Mouse (Mus musculus) heart, embryonic 12.5 days (tissue): ENCODE measurements at regions not wholly inside any gene's neighbourhood (a gene's known extent, or its start where the extent isn't known, plus 50 kb on each side); places are given as distances from the start of the nearest gene placed in this dataset.
A peak's percentile ranks its signal among the peaks of the same experiment; 100 is the strongest.

ENCODE experiments used
- ATAC-seq: fragments of 200-750 bp; cut with Nextera tagmentation; 2 replicates; pipeline ENCODE4 v1.8.0; 2017; ENCODE audit warnings: moderate TSS enrichment, moderate library complexity; ENCODE audit not compliant: insufficient number of reproducible peaks, low FRiP score
- H3K27ac ChIP-seq: fragments of 300-500 bp; sonication (generic); 2 replicates; pipeline ENCODE4 v1.5.1; 2016; ENCODE audit warnings: mild to moderate bottlenecking, moderate library complexity; ENCODE audit not compliant: poor library complexity, severe bottlenecking
- H3K27me3 ChIP-seq: fragments of 300-500 bp; sonication (generic); replicated peaks from 2 replicates; pipeline ENCODE4 v1.6.1; 2016; ENCODE audit warnings: mild to moderate bottlenecking, moderate library complexity
- H3K36me3 ChIP-seq: fragments of 300-500 bp; sonication (generic); 2 replicates; pipeline ENCODE4 v1.6.1; 2016; ENCODE audit warnings: mild to moderate bottlenecking, moderate library complexity
- H3K4me1 ChIP-seq: fragments of 300-500 bp; sonication (generic); replicated peaks from 2 replicates; pipeline ENCODE4 v1.6.1; 2016; ENCODE audit warnings: mild to moderate bottlenecking
- H3K4me2 ChIP-seq: fragments of 300-500 bp; sonication (generic); 2 replicates; pipeline ENCODE4 v1.6.1; 2016; ENCODE audit warnings: mild to moderate bottlenecking, moderate library complexity
- H3K4me3 ChIP-seq: fragments of 300-500 bp; sonication (generic); 2 replicates; pipeline ENCODE4 v1.5.1; 2016; ENCODE audit warnings: mild to moderate bottlenecking
- H3K9ac ChIP-seq: fragments of 300-500 bp; sonication (generic); 2 replicates; pipeline ENCODE4 v1.6.1; 2016; ENCODE audit warnings: mild to moderate bottlenecking, moderate library complexity
- H3K9me3 ChIP-seq: fragments of 300-500 bp; sonication (generic); replicated peaks from 2 replicates; pipeline ENCODE4 v1.6.1; 2016; ENCODE audit warnings: mild to moderate bottlenecking, moderate library complexity
- WGBS: fragments of 180-500 bp; shearing (Covaris S2); methylation state at CpG from one replicate; pipeline ENCODE4 v1.1.7; 2016; 5-methylcytosine and 5-hydroxymethylcytosine counted together

- Histone ChIP-seq H3K36me3 (no peaks in the 10 kb centered on the region), H3K4me1 (no peaks in the 10 kb centered on the region), H3K27ac (no peak overlapping the region), H3K4me2 (peak overlapping the region; percentile 64), H3K9me3 (no peaks in the 10 kb centered on the region), H3K4me3 (peak overlapping the region; percentile 35), H3K9ac (no peak overlapping the region), H3K27me3 (peaks cover 96% of the 10 kb centered on the region)
- ATAC-seq, result peak; percentile 69
- WGBS, result under 1% methylated on average over 46 of the region's 46 CpGs
These were observed 64.6 kb downstream of the Smug1 start for GRCm38 (mm10) chr15:103102068-103102840.

GRCm38 (mm10) chr15:103100121-103100520, 66.8 kb downstream of the Smug1 start:
- WGBS, result 62% methylated on average over 4 of the region's 4 CpGs
- Histone ChIP-seq H3K4me2 (no peak overlapping the region), H3K27ac (no peak overlapping the region), H3K9me3 (no peaks in the 10 kb centered on the region), H3K4me1 (no peaks in the 10 kb centered on the region), H3K27me3 (peaks cover 96% of the 10 kb centered on the region), H3K9ac (no peak overlapping the region), H3K36me3 (no peaks in the 10 kb centered on the region), H3K4me3 (no peak overlapping the region)
- no peak for ATAC-seq

- WGBS, result 52% methylated on average over 7 of the region's 7 CpGs
These were observed 72.4 kb downstream of the Smug1 start for GRCm38 (mm10) chr15:103094457-103094856.

GRCm38 (mm10) chr15:103093655-103094054, 73.2 kb downstream of the Smug1 start:
- ATAC-seq, result no peak
- H3K4me2 ChIP-seq, result no peak overlapping the region

More at GRCm38 (mm10) chr15:103094457-103094856, 72.4 kb downstream of the Smug1 start:
- no peaks in the 10 kb centered on the region for H3K36me3 ChIP-seq
- no peak overlapping the region for H3K27ac ChIP-seq
- H3K4me3 ChIP-seq, result no peak overlapping the region
- ATAC-seq, result no peak
- no peaks in the 10 kb centered on the region for H3K4me1 ChIP-seq
- H3K9ac ChIP-seq, result no peak overlapping the region
- H3K9me3 ChIP-seq, result no peaks in the 10 kb centered on the region
- peaks cover 97% of the 10 kb centered on the region for H3K27me3 ChIP-seq
- H3K4me2 ChIP-seq, result no peak overlapping the region

GRCm38 (mm10) chr15:103092496-103092895, 73.8 kb downstream of the Hoxc4 start:
- no peak overlapping the region for H3K4me2 ChIP-seq
- no peaks in the 10 kb centered on the region for H3K36me3 ChIP-seq
- no peaks in the 10 kb centered on the region for H3K9me3 ChIP-seq
- no peak overlapping the region for H3K4me3 ChIP-seq
- H3K9ac ChIP-seq, result no peak overlapping the region
- no peak overlapping the region for H3K27ac ChIP-seq
- peaks cover 1% of the 10 kb centered on the region; the same call in 1 of the 2 replicates for H3K4me1 ChIP-seq
- peaks cover 99% of the 10 kb centered on the region for H3K27me3 ChIP-seq
- no peak for ATAC-seq

More at GRCm38 (mm10) chr15:103093655-103094054, 73.2 kb downstream of the Smug1 start:
- Histone ChIP-seq H3K36me3 (no peaks in the 10 kb centered on the region), H3K4me3 (no peak overlapping the region), H3K4me1 (no peaks in the 10 kb centered on the region), H3K27ac (no peak overlapping the region), H3K9ac (no peak overlapping the region), H3K27me3 (peaks cover 97% of the 10 kb centered on the region), H3K9me3 (no peaks in the 10 kb centered on the region)
- 64% methylated on average over 12 of the region's 12 CpGs for WGBS

- no peak for ATAC-seq
- 46% methylated on average over 6 of the region's 6 CpGs for WGBS
These were observed 71.8 kb downstream of the Hoxc4 start for GRCm38 (mm10) chr15:103090280-103091164.

GRCm38 (mm10) chr15:103089852-103090251, 71.1 kb downstream of the Hoxc4 start:
- no peaks in the 10 kb centered on the region for H3K36me3 ChIP-seq
- peaks cover 20% of the 10 kb centered on the region for H3K4me1 ChIP-seq
- no peak overlapping the region for H3K4me3 ChIP-seq
- no peak overlapping the region for H3K4me2 ChIP-seq
- 28% methylated on average over 1 of the region's 1 CpGs for WGBS
- H3K9me3 ChIP-seq, result no peaks in the 10 kb centered on the region
- peaks cover 99% of the 10 kb centered on the region for H3K27me3 ChIP-seq
- no peak overlapping the region for H3K27ac ChIP-seq
- no peak for ATAC-seq
- H3K9ac ChIP-seq, result no peak overlapping the region

More at GRCm38 (mm10) chr15:103090280-103091164, 71.8 kb downstream of the Hoxc4 start:
- H3K4me2 ChIP-seq, result no peak overlapping the region
- no peak overlapping the region for H3K27ac ChIP-seq
- no peak overlapping the region for H3K9ac ChIP-seq
- H3K9me3 ChIP-seq, result no peaks in the 10 kb centered on the region
- peaks cover 99% of the 10 kb centered on the region for H3K27me3 ChIP-seq
- H3K36me3 ChIP-seq, result no peaks in the 10 kb centered on the region
- no peak overlapping the region for H3K4me3 ChIP-seq
- H3K4me1 ChIP-seq, result peaks cover 20% of the 10 kb centered on the region

GRCm38 (mm10) chr15:103089440-103089839, 70.7 kb downstream of the Hoxc4 start:
- no peaks in the 10 kb centered on the region for H3K36me3 ChIP-seq
- no peak overlapping the region for H3K4me2 ChIP-seq
- 64% methylated on average over 1 of the region's 1 CpGs for WGBS
- H3K4me1 ChIP-seq, result peaks cover 20% of the 10 kb centered on the region
- no peak overlapping the region for H3K4me3 ChIP-seq
- H3K27me3 ChIP-seq, result peaks cover 99% of the 10 kb centered on the region
- H3K9me3 ChIP-seq, result no peaks in the 10 kb centered on the region
- no peak overlapping the region for H3K27ac ChIP-seq
- H3K9ac ChIP-seq, result no peak overlapping the region
- no peak for ATAC-seq

GRCm38 (mm10) chr15:103087204-103087603, 68.5 kb downstream of the Hoxc4 start:
- Histone ChIP-seq H3K27ac (no peak overlapping the region), H3K4me1 (peaks cover 20% of the 10 kb centered on the region), H3K4me3 (no peak overlapping the region), H3K9ac (no peak overlapping the region), H3K9me3 (no peaks in the 10 kb centered on the region), H3K4me2 (no peak overlapping the region), H3K36me3 (no peaks in the 10 kb centered on the region), H3K27me3 (peaks cover 99% of the 10 kb centered on the region)
- 24% methylated on average over 4 of the region's 4 CpGs for WGBS
- peak; percentile 70; the same call in 1 of the 2 replicates for ATAC-seq

- no peak for ATAC-seq
- H3K36me3 ChIP-seq, result no peaks in the 10 kb centered on the region
- no peak overlapping the region for H3K27ac ChIP-seq
- WGBS, result 16% methylated on average over 15 of the region's 15 CpGs
- no peak overlapping the region for H3K9ac ChIP-seq
- H3K9me3 ChIP-seq, result no peaks in the 10 kb centered on the region
- H3K27me3 ChIP-seq, result peaks cover 99% of the 10 kb centered on the region
- peak overlapping the region; percentile 64 for H3K4me2 ChIP-seq
- peak overlapping the region; percentile 28 for H3K4me3 ChIP-seq
- H3K4me1 ChIP-seq, result peaks cover 20% of the 10 kb centered on the region
These were observed 67.9 kb downstream of the Hoxc4 start for GRCm38 (mm10) chr15:103086672-103087069.
